Mouse (Mus musculus): Measurements from ENCODE around the gene Hist2h3c2. TPM values are rescaled to one million over a fixed set of nuclear protein-coding genes. Genes with fewer than 3 reads are reported as not detected.

The Hist2h3c2 gene
- polyA plus RNA-seq, 1 experiment = 18.0 TPM

DNA sequence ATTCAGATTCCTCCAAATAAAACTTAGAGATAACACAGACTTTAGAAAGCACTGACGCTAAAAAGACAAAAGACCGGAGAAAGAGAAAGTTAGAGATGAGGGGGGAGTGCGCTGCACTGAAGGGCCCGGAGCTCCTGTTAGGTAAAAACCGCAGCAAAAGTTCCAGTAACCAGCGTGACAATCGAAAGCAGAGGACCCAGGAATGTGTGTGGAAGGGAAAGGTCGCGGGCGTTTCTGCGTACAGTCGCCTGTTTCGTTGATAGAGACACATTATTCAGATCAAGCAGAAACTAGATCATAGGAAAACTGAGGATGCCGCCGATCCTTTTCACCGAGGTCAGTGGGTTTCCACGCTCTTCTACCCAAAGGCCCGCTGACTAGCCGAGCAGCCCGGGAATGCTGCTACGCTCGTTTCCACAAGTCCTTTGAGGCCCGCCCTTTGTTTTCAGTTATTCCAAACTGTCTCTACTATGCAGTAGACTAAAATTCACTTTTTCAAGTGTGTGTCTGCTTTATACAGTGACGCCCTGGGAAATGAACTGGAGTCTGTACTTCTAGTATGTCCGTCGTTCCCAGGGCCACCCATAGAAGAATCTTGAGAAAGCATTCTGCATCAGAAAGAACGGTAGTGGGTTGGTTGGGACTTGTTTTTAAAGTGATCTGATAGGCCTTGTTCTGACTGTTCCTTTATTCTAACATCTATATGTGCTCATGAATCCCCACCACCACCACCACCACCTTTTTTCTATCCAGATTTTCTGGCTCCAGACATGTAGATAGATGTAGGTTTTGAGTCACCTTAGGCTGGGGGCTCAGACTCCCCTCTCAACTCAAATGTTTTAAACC, 24.9 kb upstream of the Hist2h3c2 start:
- H3K4me3 ChIP-seq (ENCODE audit: control insufficient read depth, low read depth, low read length) = peak overlapping the region; percentile 51
- H3K4me1 ChIP-seq (ENCODE audit: control insufficient read depth, insufficient read depth, low read length) = peaks cover 9% of the 10 kb centered on the region
- peak overlapping the region; percentile 51 for H3K27ac ChIP-seq (ENCODE audit: control insufficient read depth, insufficient read depth, low read depth, low read length)
- H3K27me3 ChIP-seq (ENCODE audit: control insufficient read depth, insufficient read depth, low read length) = no peaks in the 10 kb centered on the region; the same call in 1 of the 2 replicates
- TF ChIP-seq POLR2A (IDR thresholded peaks at IDR 0.05; ENCODE audit: control insufficient read depth, low read depth, low read length) (no peak), CTCF (IDR thresholded peaks at IDR 0.05; ENCODE audit: control insufficient read depth, insufficient read depth, insufficient replicate concordance, low read depth, low read length) (no peak)
- H3K36me3 ChIP-seq (ENCODE audit: control insufficient read depth, insufficient read depth, low read length) = no peaks in the 10 kb centered on the region

DNA sequence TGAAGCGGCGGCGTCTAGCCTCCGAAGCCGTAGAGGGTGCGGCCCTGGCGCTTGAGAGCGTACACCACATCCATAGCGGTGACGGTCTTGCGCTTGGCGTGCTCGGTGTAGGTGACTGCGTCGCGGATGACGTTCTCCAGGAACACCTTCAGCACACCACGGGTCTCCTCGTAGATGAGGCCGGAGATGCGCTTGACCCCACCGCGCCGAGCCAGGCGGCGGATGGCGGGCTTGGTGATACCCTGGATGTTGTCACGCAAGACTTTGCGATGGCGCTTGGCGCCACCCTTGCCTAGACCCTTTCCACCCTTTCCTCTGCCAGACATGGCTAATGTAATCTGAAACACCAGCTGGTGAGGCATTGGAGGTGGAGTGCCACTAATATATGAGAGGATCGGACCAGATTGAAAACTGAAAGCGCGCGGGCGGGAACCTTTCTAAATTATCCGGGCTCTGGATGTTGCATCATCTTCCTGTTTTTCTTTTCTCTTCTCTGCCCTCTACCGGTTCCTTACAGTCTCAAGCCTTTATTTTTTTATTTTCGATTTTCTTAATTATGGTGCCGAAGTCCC, 24.1 kb upstream of the Hist2h3c2 start, which contains the start of gene Hist2h4:
TSS of gene Hist2h4 (minus strand) at position 333 of the 572 bp plus-strand sequence.
- Histone ChIP-seq H3K27ac (ENCODE audit: control insufficient read depth, insufficient read depth, low read depth, low read length) (peak within 1 kb of the TSS; percentile 83), H3K27me3 (ENCODE audit: control insufficient read depth, insufficient read depth, low read length) (no peaks in the 10 kb centered on the region; the same call in 1 of the 2 replicates), H3K4me3 (ENCODE audit: control insufficient read depth, low read depth, low read length) (peak within 1 kb of the TSS; percentile 87), H3K36me3 (ENCODE audit: control insufficient read depth, insufficient read depth, low read length) (no peaks in the 10 kb centered on the region), H3K4me1 (ENCODE audit: control insufficient read depth, insufficient read depth, low read length) (peaks cover 6% of the 10 kb centered on the region)
- TF ChIP-seq POLR2A (IDR thresholded peaks at IDR 0.05; ENCODE audit: control insufficient read depth, low read depth, low read length) = peak; percentile 74; the same call in 1 of the 2 replicates
- no peak for TF ChIP-seq CTCF (IDR thresholded peaks at IDR 0.05; ENCODE audit: control insufficient read depth, insufficient read depth, insufficient replicate concordance, low read depth, low read length)

- H3K36me3 ChIP-seq (ENCODE audit: control insufficient read depth, insufficient read depth, low read length) = no peaks in the 10 kb centered on the region
- H3K4me3 ChIP-seq (ENCODE audit: control insufficient read depth, low read depth, low read length) = peak overlapping the region; percentile 87
- peaks cover 3% of the 10 kb centered on the region for H3K4me1 ChIP-seq (ENCODE audit: control insufficient read depth, insufficient read depth, low read length)
- TF ChIP-seq CTCF (IDR thresholded peaks at IDR 0.05; ENCODE audit: control insufficient read depth, insufficient read depth, insufficient replicate concordance, low read depth, low read length) = no peak
- peak; percentile 35; the same call in 1 of the 2 replicates for TF ChIP-seq POLR2A (IDR thresholded peaks at IDR 0.05; ENCODE audit: control insufficient read depth, low read depth, low read length)
- peak overlapping the region; percentile 83 for H3K27ac ChIP-seq (ENCODE audit: control insufficient read depth, insufficient read depth, low read depth, low read length)
- H3K27me3 ChIP-seq (ENCODE audit: control insufficient read depth, insufficient read depth, low read length) = no peaks in the 10 kb centered on the region; the same call in 1 of the 2 replicates
Measured at GRCm38 (mm10) chr3:96262216-96262875, 23.4 kb upstream of the Hist2h3c2 start.

- peak overlapping the region; percentile 34; the same call in 1 of the 2 replicates for H3K27ac ChIP-seq (ENCODE audit: control insufficient read depth, insufficient read depth, low read depth, low read length)
- no peaks in the 10 kb centered on the region; the same call in 1 of the 2 replicates for H3K27me3 ChIP-seq (ENCODE audit: control insufficient read depth, insufficient read depth, low read length)
- TF ChIP-seq CTCF (IDR thresholded peaks at IDR 0.05; ENCODE audit: control insufficient read depth, insufficient read depth, insufficient replicate concordance, low read depth, low read length) = no peak
- TF ChIP-seq POLR2A (IDR thresholded peaks at IDR 0.05; ENCODE audit: control insufficient read depth, low read depth, low read length) = no peak
- H3K4me1 ChIP-seq (ENCODE audit: control insufficient read depth, insufficient read depth, low read length) = peaks cover 3% of the 10 kb centered on the region
- no peak overlapping the region for H3K4me3 ChIP-seq (ENCODE audit: control insufficient read depth, low read depth, low read length)
- no peaks in the 10 kb centered on the region for H3K36me3 ChIP-seq (ENCODE audit: control insufficient read depth, insufficient read depth, low read length)
Measured at GRCm38 (mm10) chr3:96261623-96262022, 22.7 kb upstream of the Hist2h3c2 start.

DNA sequence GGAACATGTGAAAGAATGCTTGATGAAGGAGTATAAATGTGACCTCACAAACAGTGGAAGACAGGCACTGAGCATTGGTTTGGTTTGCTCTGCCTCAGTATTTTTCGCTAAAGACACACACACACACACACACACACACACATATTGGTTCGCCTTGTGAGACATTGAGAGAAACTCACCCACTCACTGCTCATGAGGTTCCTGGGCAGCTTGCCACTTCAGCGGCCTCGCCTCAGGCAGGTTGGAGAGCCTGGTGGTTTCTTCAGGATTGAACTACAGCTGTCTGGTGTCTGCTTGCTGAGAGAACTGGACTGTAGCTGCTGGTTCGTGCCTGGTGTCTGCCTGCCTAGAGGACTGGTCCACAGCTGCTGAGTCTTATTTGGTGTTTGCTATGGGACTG, 21.3 kb upstream of the Hist2h3c2 start:
- Histone ChIP-seq H3K4me3 (ENCODE audit: control insufficient read depth, low read depth, low read length) (no peak overlapping the region), H3K4me1 (ENCODE audit: control insufficient read depth, insufficient read depth, low read length) (peaks cover 3% of the 10 kb centered on the region), H3K27ac (ENCODE audit: control insufficient read depth, insufficient read depth, low read depth, low read length) (no peak overlapping the region), H3K36me3 (ENCODE audit: control insufficient read depth, insufficient read depth, low read length) (no peaks in the 10 kb centered on the region), H3K27me3 (ENCODE audit: control insufficient read depth, insufficient read depth, low read length) (no peaks in the 10 kb centered on the region; the same call in 1 of the 2 replicates)
- no peak for TF ChIP-seq POLR2A (IDR thresholded peaks at IDR 0.05; ENCODE audit: control insufficient read depth, low read depth, low read length)
- TF ChIP-seq CTCF (IDR thresholded peaks at IDR 0.05; ENCODE audit: control insufficient read depth, insufficient read depth, insufficient replicate concordance, low read depth, low read length) = no peak

- Histone ChIP-seq H3K27me3 (ENCODE audit: control insufficient read depth, insufficient read depth, low read length) (no peaks in the 10 kb centered on the region), H3K4me1 (ENCODE audit: control insufficient read depth, insufficient read depth, low read length) (peaks cover 2% of the 10 kb centered on the region; the same call in 1 of the 2 replicates), H3K27ac (ENCODE audit: control insufficient read depth, insufficient read depth, low read depth, low read length) (no peak overlapping the region), H3K4me3 (ENCODE audit: control insufficient read depth, low read depth, low read length) (no peak overlapping the region), H3K36me3 (ENCODE audit: control insufficient read depth, insufficient read depth, low read length) (no peaks in the 10 kb centered on the region)
- no peak for TF ChIP-seq CTCF (IDR thresholded peaks at IDR 0.05; ENCODE audit: control insufficient read depth, insufficient read depth, insufficient replicate concordance, low read depth, low read length)
- TF ChIP-seq POLR2A (IDR thresholded peaks at IDR 0.05; ENCODE audit: control insufficient read depth, low read depth, low read length) = no peak
Measured at GRCm38 (mm10) chr3:96257190-96257589, 18.3 kb upstream of the Hist2h3c2 start.
